Mouse (Mus musculus) C2C12 (cell line): ENCODE measurements around the gene Gm48552. TPM values are rescaled to one million over a fixed set of nuclear protein-coding genes. Genes with fewer than 3 reads are reported as not detected.

Experiments used
- H3K27me3 ChIP-seq: one replicate; pipeline ENCODE4 v1.6.1; 2011; ENCODE audit not compliant: control insufficient read depth, insufficient read depth, insufficient read length
- H3K36me3 ChIP-seq: one replicate; pipeline ENCODE4 v1.6.1; 2011; ENCODE audit not compliant: control insufficient read depth, insufficient read depth
- H3K4me3 ChIP-seq: one replicate; pipeline ENCODE4 v1.5.1; 2011; ENCODE audit warnings: mild to moderate bottlenecking, control low read depth; ENCODE audit not compliant: poor library complexity, insufficient read depth, severe bottlenecking
- H3K79me2 ChIP-seq: one replicate; pipeline ENCODE4 v1.6.1; 2011; ENCODE audit not compliant: control insufficient read depth, insufficient read depth
- H3K79me3 ChIP-seq: one replicate; pipeline ENCODE4 v1.6.1; 2011; ENCODE audit warnings: low read depth, control low read depth
- H3ac ChIP-seq: one replicate; pipeline ENCODE3; 2011; ENCODE audit warnings: low read depth; ENCODE audit not compliant: control insufficient read depth, insufficient read length
- CEBPB ChIP-seq: IDR thresholded peaks from one replicate; pipeline ENCODE4 v1.6.1; 2011; ENCODE audit warnings: low read depth, mild to moderate bottlenecking, control low read depth, moderate library complexity
- CTCF ChIP-seq: IDR thresholded peaks from one replicate; pipeline ENCODE4 v1.5.1; 2011; ENCODE audit not compliant: control insufficient read depth, insufficient read depth, insufficient read length
- FOSL1 ChIP-seq: IDR thresholded peaks from one replicate; pipeline ENCODE4 v1.8.0; 2011; ENCODE audit warnings: mild to moderate bottlenecking, low read length; ENCODE audit not compliant: poor library complexity, insufficient read depth, severe bottlenecking
- MAX ChIP-seq: IDR thresholded peaks from one replicate; pipeline ENCODE4 v1.6.1; 2011; ENCODE audit warnings: mild to moderate bottlenecking, control low read depth
- MYOD1 ChIP-seq: IDR thresholded peaks from one replicate; pipeline ENCODE4 v1.6.1; 2011; ENCODE audit warnings: low read depth; ENCODE audit not compliant: control insufficient read depth, insufficient read length
- MYOG ChIP-seq: IDR thresholded peaks from one replicate; pipeline ENCODE4 v1.6.1; 2011; ENCODE audit not compliant: control insufficient read depth, insufficient read length; ENCODE audit errors: extremely low read depth
- USF1 ChIP-seq: IDR thresholded peaks from one replicate; pipeline ENCODE4 v1.6.1; 2011; ENCODE audit warnings: low read depth, mild to moderate bottlenecking, control low read depth, moderate library complexity
- polyA plus RNA-seq: library from polyadenylated mRNA; unstranded; fragments of >200 nt; fragmentation: generic; extraction: Trizol; gene quantifications from one replicate; pipeline ENCODE4 v1.2.1, GENCODE M21; 2012; ENCODE audit warnings: missing spikeins

Gm48552 gene
- polyA plus RNA-seq, 1 experiment, result 0.20 TPM

DNA sequence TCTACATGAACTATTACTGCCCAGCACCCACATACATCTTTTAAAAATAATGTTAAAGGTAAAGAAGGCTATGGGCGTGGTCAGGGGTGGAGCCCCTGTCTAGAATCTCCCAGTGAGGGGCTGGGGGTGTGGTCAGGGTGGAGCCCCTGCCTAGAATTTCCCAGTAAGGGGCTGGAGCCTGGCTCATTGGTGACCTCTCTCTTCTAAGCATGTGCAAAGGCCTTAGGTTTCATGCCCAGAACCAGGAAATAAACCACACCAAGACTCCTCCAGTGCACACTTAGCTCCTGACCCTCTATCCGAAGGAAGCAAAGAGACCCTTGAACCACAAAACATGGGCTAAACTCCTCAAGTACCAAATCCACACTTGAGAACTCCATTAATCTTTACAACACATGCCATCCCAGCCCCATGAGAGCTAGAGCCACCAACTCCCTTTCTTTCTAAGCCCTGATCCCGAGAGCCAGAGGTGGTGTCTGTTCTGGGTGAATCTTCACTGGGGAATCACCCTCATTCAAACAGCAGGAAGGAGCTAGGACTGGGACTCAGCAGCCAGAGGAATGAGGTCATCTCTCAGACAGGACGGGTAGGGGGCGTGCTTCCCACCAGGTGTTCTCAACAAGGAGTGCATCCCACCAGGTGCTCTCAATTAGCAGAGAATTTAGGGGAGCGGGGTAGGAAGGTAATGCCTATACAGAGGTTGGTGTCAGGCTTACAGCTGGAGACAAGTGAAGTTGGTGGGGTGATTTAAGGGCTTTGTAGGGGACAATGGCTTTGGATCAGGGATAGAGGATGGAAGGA is 12.0 kb upstream of the Gm48552 start:
- Histone ChIP-seq H3ac (peak overlapping the region; percentile 96), H3K79me2 (peaks cover 66% of the 10 kb centered on the region), H3K36me3 (peaks cover 46% of the 10 kb centered on the region), H3K27me3 (no peaks in the 10 kb centered on the region), H3K4me3 (peak overlapping the region; percentile 97), H3K79me3 (peaks cover 55% of the 10 kb centered on the region)
- no peak for TF ChIP-seq FOSL1
- TF ChIP-seq MAX, result no peak
- no peak for TF ChIP-seq CEBPB
- TF ChIP-seq MYOG, result no peak
- TF ChIP-seq USF1, result no peak
- TF ChIP-seq CTCF, result no peak
- no peak for TF ChIP-seq MYOD1

DNA sequence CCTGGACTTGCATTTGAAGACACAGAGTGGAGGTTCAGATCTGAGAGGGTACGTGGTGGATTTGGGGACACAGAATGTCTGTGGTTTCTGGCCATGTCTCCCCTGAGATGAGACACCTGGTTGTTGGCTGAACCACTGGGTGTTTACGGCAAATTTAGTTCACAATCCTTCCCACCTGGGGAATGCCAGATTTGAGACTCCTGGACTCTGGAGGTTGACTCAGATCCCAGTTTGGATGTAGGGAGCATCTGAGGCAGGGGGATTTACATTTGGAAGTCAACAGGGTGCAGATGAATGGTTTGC is 11.5 kb upstream of the Gm48552 start:
- Histone ChIP-seq H3K79me2 (peaks cover 60% of the 10 kb centered on the region), H3K4me3 (peak overlapping the region; percentile 97), H3K36me3 (peaks cover 43% of the 10 kb centered on the region), H3K79me3 (peaks cover 52% of the 10 kb centered on the region), H3K27me3 (no peaks in the 10 kb centered on the region), H3ac (peak overlapping the region; percentile 96)
- no peak for TF ChIP-seq CEBPB
- TF ChIP-seq USF1, result no peak
- no peak for TF ChIP-seq MYOD1

DNA sequence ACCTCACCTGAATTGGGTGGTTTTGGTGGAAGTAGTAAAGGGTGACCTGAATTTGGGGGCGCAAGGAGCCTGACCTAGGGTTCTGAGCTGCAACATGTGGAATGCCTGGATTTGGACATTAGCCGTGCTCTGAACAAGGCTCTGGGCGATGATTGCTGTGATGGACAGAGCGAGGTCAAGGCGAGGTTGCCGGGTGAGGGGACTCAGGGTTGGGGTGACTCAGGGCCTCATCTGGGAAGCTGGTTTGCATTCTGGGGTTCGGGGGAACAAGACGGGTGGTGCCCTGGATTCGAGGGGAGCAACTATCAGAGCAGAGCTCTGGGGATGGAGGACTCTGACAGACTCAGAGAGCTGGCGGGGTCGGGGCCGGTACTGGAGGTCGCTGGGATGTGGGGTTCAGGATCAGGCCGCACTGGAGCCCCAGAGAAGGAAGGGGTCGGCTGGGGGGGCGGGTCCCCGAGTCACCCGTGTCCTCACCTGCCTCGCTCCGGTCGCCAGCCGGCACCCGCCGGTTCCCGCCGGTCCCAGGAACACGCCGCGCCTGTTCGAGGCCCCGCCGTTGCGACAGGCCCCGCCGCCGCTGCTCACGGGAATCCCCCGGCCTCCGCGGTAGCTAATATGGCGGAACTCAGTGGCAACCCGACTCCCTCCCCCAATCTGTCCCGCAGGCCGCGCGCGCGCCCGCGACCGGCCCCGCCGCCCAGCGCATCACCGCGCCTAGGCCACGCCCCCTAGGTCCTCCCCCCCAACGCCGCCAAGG is 10.8 kb upstream of the Gm48552 start, which contains the start of gene Fzr1:
Gene Fzr1 (minus strand): TSS at position 724 of the 760 bp plus-strand sequence.
- Histone ChIP-seq H3K4me3 (peak within 1 kb of the TSS; percentile 97), H3K79me3 (peaks cover 49% of the 10 kb centered on the region), H3K27me3 (no peaks in the 10 kb centered on the region), H3K79me2 (peaks cover 53% of the 10 kb centered on the region), H3K36me3 (peaks cover 36% of the 10 kb centered on the region), H3ac (peak within 1 kb of the TSS; percentile 96)
- TF ChIP-seq MAX, result no peak
- TF ChIP-seq MYOG, result no peak
- TF ChIP-seq CTCF, result no peak
- no peak for TF ChIP-seq FOSL1
- TF ChIP-seq CEBPB, result no peak
- no peak for TF ChIP-seq MYOD1
- no peak for TF ChIP-seq USF1

DNA sequence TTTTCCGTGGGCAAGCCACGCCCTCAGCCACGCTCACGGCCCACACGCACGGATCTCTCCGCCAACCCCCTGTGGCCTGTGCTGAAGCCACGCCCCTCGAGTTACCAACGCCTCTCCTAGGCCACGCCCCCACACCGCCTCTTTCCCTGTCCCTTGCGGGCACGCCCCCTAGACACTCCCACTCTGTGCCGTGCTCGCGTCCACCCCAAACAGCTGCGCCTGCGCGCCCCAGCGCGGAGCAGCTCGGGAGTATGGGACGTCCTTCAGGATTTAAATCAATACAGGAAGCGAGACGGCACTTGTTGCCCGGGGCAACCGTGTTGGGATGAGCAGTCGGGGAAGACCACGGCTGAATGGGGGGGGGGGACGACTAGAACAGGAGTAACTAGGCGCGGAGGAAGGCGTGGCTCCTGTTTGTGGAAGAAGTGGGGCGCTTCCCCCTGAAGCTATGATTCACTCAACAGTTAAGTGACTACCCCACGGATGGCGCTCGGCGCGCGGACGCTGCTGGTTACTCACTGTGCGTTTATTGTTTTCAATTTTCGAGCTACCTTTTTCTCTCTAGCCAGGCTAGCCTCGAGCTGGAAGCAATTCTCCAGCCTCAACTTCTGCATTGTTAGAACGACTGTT is 10.1 kb upstream of the Gm48552 start:
- TF ChIP-seq FOSL1, result peak; percentile 10
- no peak for TF ChIP-seq CTCF
- no peak for TF ChIP-seq MAX
- Histone ChIP-seq H3K4me3 (peak overlapping the region; percentile 97), H3K36me3 (peaks cover 29% of the 10 kb centered on the region), H3K79me3 (peaks cover 42% of the 10 kb centered on the region), H3ac (peak overlapping the region; percentile 51), H3K79me2 (peaks cover 46% of the 10 kb centered on the region), H3K27me3 (no peaks in the 10 kb centered on the region)

DNA sequence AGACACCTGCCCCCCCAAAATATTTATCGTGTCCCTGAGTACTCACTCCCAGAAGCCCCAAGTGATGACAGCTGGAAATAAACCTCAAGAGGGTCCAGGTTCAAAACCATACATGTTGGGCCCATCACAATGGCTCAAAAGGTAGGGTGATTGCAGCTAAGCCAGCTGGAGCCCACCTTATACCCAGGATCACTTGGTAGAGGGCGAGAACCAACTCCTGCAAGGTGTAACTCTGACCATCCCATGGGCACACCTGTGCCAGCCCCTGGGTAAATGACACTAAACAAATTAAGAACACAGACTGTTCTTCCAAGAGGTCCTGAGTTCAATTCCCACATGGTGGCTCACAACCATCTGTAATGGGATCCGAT is 9.6 kb upstream of the Gm48552 start:
- TF ChIP-seq MYOD1, result no peak
- no peak for TF ChIP-seq CEBPB
- no peak for TF ChIP-seq MAX
- TF ChIP-seq FOSL1, result no peak
- no peak for TF ChIP-seq USF1
- TF ChIP-seq CTCF, result no peak
- no peak for TF ChIP-seq MYOG
- H3K79me3 ChIP-seq, result peaks cover 37% of the 10 kb centered on the region
- peak overlapping the region; percentile 36 for H3K4me3 ChIP-seq

DNA sequence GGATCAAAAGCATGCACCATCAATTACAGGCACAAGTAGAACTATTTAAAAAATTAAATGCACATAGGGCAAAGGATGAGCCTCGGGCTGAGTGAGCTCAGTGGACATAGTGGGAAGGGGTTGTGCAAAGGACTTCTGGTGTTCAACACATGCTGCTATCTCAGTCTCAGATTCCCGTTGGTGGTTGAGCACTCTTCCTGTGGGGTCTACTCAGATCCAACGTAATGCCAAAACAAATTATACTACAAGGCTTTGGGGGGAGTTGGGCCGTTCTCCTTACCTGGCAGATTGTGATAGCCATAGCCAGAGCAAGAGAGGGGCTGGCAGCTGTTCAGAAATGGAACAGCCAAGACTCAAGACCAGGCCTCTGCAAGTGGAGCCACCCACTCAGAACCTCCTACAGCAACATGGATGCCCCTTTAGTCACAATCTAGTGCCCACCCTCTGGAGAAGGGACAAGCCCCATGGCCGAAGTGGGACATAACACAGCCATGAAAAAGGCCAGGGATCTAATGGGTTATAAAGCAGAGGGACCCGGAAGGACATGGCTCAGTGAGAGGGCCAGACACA is 8.9 kb upstream of the Gm48552 start:
- H3K36me3 ChIP-seq, result peaks cover 17% of the 10 kb centered on the region
- peaks cover 41% of the 10 kb centered on the region for H3K79me2 ChIP-seq
- H3ac ChIP-seq, result no peak overlapping the region
- H3K27me3 ChIP-seq, result no peaks in the 10 kb centered on the region
- no peak overlapping the region for H3K4me3 ChIP-seq
- TF ChIP-seq MAX (no peak), FOSL1 (no peak), MYOG (no peak), CTCF (no peak), MYOD1 (no peak), CEBPB (no peak), USF1 (no peak)
- H3K79me3 ChIP-seq, result peaks cover 37% of the 10 kb centered on the region

More for the DNA sequence above, 9.6 kb upstream of the Gm48552 start:
- Histone ChIP-seq H3K36me3 (peaks cover 24% of the 10 kb centered on the region), H3K27me3 (no peaks in the 10 kb centered on the region), H3K79me2 (peaks cover 41% of the 10 kb centered on the region), H3ac (peak overlapping the region; percentile 51)
